Mouse (Mus musculus): ENCODE data around the gene Gemin7. TPM values are rescaled to one million over a fixed set of nuclear protein-coding genes. Genes with fewer than 3 reads are reported as not detected.

Gemin7 gene
- polyA plus RNA-seq, 1 experiment = 117 TPM

- no peak for TF ChIP-seq GATA1 (IDR thresholded peaks at IDR 0.05; ENCODE audit: low read length)
Observed at GRCm38 (mm10) chr7:19586269-19586668, 8.9 kb upstream of the Gemin7 start.

- no peak for TF ChIP-seq GATA1 (IDR thresholded peaks at IDR 0.05; ENCODE audit: low read length)
Observed at GRCm38 (mm10) chr7:19580634-19581033, 3.2 kb upstream of the Gemin7 start.

GRCm38 (mm10) chr7:19579751-19580150, 2.4 kb upstream of the Gemin7 start:
- no peak for TF ChIP-seq GATA1 (IDR thresholded peaks at IDR 0.05; ENCODE audit: low read length)

- no peak for TF ChIP-seq GATA1 (IDR thresholded peaks at IDR 0.05; ENCODE audit: low read length)
Observed at GRCm38 (mm10) chr7:19578436-19578835, 1.0 kb upstream of the Gemin7 start.

- no peak for TF ChIP-seq GATA1 (IDR thresholded peaks at IDR 0.05; ENCODE audit: low read length)
Observed at GRCm38 (mm10) chr7:19577877-19578414, 551 bp upstream of the Gemin7 start.

GRCm38 (mm10) chr7:19575559-19575958, 1.8 kb downstream of the Gemin7 start:
- no peak for TF ChIP-seq GATA1 (IDR thresholded peaks at IDR 0.05; ENCODE audit: low read length)

GRCm38 (mm10) chr7:19573776-19574140, 3.6 kb downstream of the Gemin7 start:
- TF ChIP-seq GATA1 (IDR thresholded peaks at IDR 0.05; ENCODE audit: low read length) = no peak

GRCm38 (mm10) chr7:19572926-19573775, 4.2 kb downstream of the Gemin7 start:
- no peak for TF ChIP-seq GATA1 (IDR thresholded peaks at IDR 0.05; ENCODE audit: low read length)

GRCm38 (mm10) chr7:19569647-19570046, 7.7 kb downstream of the Gemin7 start:
- TF ChIP-seq GATA1 (IDR thresholded peaks at IDR 0.05; ENCODE audit: low read length) = no peak

GRCm38 (mm10) chr7:19567426-19567825, 10.0 kb downstream of the Gemin7 start:
- TF ChIP-seq GATA1 (IDR thresholded peaks at IDR 0.05; ENCODE audit: low read length) = no peak

GRCm38 (mm10) chr7:19565803-19566202, 11.6 kb downstream of the Gemin7 start:
- no peak for TF ChIP-seq GATA1 (IDR thresholded peaks at IDR 0.05; ENCODE audit: low read length)

- no peak for TF ChIP-seq GATA1 (IDR thresholded peaks at IDR 0.05; ENCODE audit: low read length)
Observed at GRCm38 (mm10) chr7:19564455-19564854, 12.9 kb downstream of the Gemin7 start.

GRCm38 (mm10) chr7:19563884-19564283, 13.5 kb downstream of the Gemin7 start:
- no peak for TF ChIP-seq GATA1 (IDR thresholded peaks at IDR 0.05; ENCODE audit: low read length)

- TF ChIP-seq GATA1 (IDR thresholded peaks at IDR 0.05; ENCODE audit: low read length) = no peak
Observed at GRCm38 (mm10) chr7:19562643-19563410, 14.6 kb downstream of the Gemin7 start, which contains the start of gene Ppp1r37. Gene Ppp1r37, minus strand, starts transcription at chr7:19563076.

GRCm38 (mm10) chr7:19561765-19562642, 15.4 kb downstream of the Gemin7 start:
- TF ChIP-seq GATA1 (IDR thresholded peaks at IDR 0.05; ENCODE audit: low read length) = no peak

Measured in G1E-ER4 (cell line).